Mouse (Mus musculus): Measurements from ENCODE around the gene Lgals3.

Gene Lgals3

GRCm38 (mm10) chr14:47417346-47417745, 49.8 kb downstream of the Lgals3 start:
- in situ Hi-C loops (cut with MboI; ENCODE audit: low pct_unique_long_range_greater_than_20kb in 1 of 2, low sequenced_read_pairs in 2 of 2, unreplicated experiment in 1 of 2) = no loop called here

DNA sequence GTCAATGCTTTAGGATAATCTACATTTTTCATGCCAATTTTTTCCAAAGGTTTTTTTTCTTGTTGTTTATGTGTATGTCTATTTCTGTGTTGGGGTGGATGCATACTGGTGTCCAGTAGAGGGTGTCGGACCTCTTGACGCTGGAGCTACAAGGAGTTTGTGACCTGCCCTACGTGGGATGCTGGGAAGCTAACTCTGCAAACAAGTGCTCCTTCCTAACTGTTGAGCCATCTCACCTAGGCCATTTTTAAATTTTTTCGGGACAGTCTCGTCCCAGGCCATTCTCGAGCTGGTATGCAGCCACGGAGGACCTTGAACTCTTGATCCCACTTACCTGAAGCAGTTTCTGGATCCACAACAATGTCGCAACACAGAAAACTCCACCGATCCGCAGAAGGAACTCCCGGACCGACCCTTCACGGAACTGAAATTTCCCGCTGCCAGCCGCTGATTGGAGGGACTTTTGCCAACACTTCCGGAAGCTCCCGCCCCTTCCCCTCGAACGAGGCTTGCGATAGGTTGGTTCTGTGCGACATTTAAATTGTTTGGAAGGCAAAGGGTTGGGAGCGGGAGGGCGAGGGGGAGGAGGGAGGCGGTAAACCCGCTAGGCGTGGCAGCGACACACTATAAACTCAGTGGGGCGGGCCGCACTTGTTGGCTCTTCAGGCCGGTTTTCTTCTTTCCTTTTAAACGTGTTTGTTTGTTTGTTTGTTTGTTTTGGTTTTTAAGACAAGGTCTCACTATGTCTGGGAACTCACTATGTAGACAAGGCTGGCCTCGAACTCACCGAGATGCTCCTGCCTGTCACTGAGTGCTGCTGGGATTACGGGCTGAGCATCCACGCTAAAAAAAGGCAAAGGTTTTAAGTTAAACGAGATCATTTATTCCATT, 50.5 kb downstream of the Lgals3 start, which contains the start of gene Dlgap5:
Dlgap5 (minus strand) TSS at position 633 of the 891 bp plus-strand sequence.
- in situ Hi-C loops (cut with MboI; ENCODE audit: low pct_unique_long_range_greater_than_20kb in 1 of 2, low sequenced_read_pairs in 2 of 2, unreplicated experiment in 1 of 2) = no loop called here

DNA sequence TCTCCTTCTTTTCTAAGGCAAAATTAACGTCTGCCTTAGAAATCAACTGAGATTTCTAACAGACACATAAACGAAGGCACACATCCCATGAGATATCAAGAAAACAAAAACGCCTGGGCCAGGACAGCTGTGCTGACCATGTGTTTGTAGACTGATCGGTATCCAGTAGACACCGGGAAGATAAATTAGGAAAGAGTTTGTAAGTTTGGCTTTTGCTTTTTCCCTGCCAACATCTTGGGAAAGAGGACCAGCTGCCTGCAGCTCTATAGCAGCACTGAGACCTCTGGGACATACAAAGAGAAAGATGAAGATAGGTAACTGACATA, 51.1 kb downstream of the Lgals3 start:
- in situ Hi-C loops (cut with MboI; ENCODE audit: low pct_unique_long_range_greater_than_20kb in 1 of 2, low sequenced_read_pairs in 2 of 2, unreplicated experiment in 1 of 2) = no loop called here

GRCm38 (mm10) chr14:47419034-47419625, 51.6 kb downstream of the Lgals3 start:
- in situ Hi-C loops (cut with MboI; ENCODE audit: low pct_unique_long_range_greater_than_20kb in 1 of 2, low sequenced_read_pairs in 2 of 2, unreplicated experiment in 1 of 2) = no loop called here

GRCm38 (mm10) chr14:47419723-47420276, 52.2 kb downstream of the Lgals3 start:
- in situ Hi-C loops (cut with MboI; ENCODE audit: low pct_unique_long_range_greater_than_20kb in 1 of 2, low sequenced_read_pairs in 2 of 2, unreplicated experiment in 1 of 2) = no loop called here

- in situ Hi-C loops (cut with MboI; ENCODE audit: low pct_unique_long_range_greater_than_20kb in 1 of 2, low sequenced_read_pairs in 2 of 2, unreplicated experiment in 1 of 2) = no loop called here
These were observed 54.1 kb downstream of the Lgals3 start for GRCm38 (mm10) chr14:47421606-47422005.

DNA sequence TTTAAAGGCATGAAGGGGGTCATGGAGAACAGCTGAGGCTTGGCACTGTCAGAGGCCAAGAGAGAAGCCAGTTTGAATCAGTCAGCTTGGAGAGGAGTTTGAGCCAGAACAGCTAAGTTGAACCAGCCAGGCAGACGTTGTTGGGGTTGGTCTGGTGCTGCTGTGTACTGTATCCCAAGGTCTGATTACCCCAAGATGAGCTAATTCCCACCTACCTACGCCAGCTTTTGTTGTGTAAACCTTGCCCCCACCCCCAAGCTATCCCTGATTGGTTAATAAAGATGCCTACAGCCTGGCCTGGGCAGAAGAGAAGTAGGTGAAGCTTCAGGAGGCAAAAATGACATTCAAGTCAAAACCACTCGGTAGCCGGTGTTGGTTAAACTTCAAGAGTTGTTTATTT, 54.9 kb downstream of the Lgals3 start:
- in situ Hi-C loops (cut with MboI; ENCODE audit: low pct_unique_long_range_greater_than_20kb in 1 of 2, low sequenced_read_pairs in 2 of 2, unreplicated experiment in 1 of 2) = no loop called here

GRCm38 (mm10) chr14:47432987-47433386, 65.4 kb downstream of the Lgals3 start:
- in situ Hi-C loops (cut with MboI; ENCODE audit: low pct_unique_long_range_greater_than_20kb in 1 of 2, low sequenced_read_pairs in 2 of 2, unreplicated experiment in 1 of 2) = no loop called here

Measured in mouse embryonic stem cell (cell line).